Mouse (Mus musculus) neutrophil, adult 5-6 weeks (primary cell): ENCODE data around the gene Lrrc26. TPM values are rescaled to one million over a fixed set of nuclear protein-coding genes. Genes with fewer than 3 reads are reported as not detected.
A peak's percentile ranks its signal among the peaks of the same experiment; 100 is the strongest.

ENCODE experiments used
- ATAC-seq: fragments of 151-379, 151-347 bp; 2 replicates; pipeline ENCODE4 v1.8.0; 2017; ENCODE audit warnings: mild to moderate bottlenecking, moderate TSS enrichment; ENCODE audit not compliant: insufficient number of reproducible peaks, poor library complexity, low FRiP score, severe bottlenecking; ENCODE audit errors: extremely low read depth
- total RNA-seq: library from RNA; stranded (forward); fragments of 200-1000 nt; gene quantifications from 2 replicates; pipeline ENCODE4 v1.2.3, GENCODE M21; 2017

The Lrrc26 gene
- total RNA-seq, 1 experiment from 2014 or later = not detected

GRCm38 (mm10) chr2:25328440-25328839 is 38.7 kb downstream of the Lrrc26 start:
- ATAC-seq = no peak

GRCm38 (mm10) chr2:25331470-25331869 is 41.8 kb downstream of the Lrrc26 start:
- ATAC-seq = no peak

- peak; percentile 97 for ATAC-seq
These were observed 42.8 kb downstream of the Lrrc26 start, which contains the start of gene Man1b1 for GRCm38 (mm10) chr2:25332286-25333160. Gene Man1b1, plus strand, starts transcription at chr2:25332338.

- ATAC-seq = no peak
These were observed 43.9 kb downstream of the Lrrc26 start for GRCm38 (mm10) chr2:25333569-25333968.

- ATAC-seq = no peak
These were observed 48.6 kb downstream of the Lrrc26 start for GRCm38 (mm10) chr2:25338303-25338702.

Other genes starting within 250 kb of the Lrrc26 start
- gene Nsmf, start 235.6 kb upstream of the Lrrc26 start, total RNA-seq = 21.5 and 22.8 TPM in 2 replicates
- gene Entpd8, start 209.6 kb upstream of the Lrrc26 start, total RNA-seq = not detected in 2 replicates
- not detected in 2 replicates for gene Noxa1, start 194.8 kb upstream of the Lrrc26 start, total RNA-seq
- 1.7 and 3.6 TPM in 2 replicates for gene Nrarp, start 109.2 kb upstream of the Lrrc26 start, total RNA-seq
- gene Tor4a, start 93.0 kb upstream of the Lrrc26 start, total RNA-seq = 50.0 and 56.1 TPM in 2 replicates
- gene Nelfb, start 78.4 kb upstream of the Lrrc26 start, total RNA-seq = 95.0 and 104 TPM in 2 replicates
- not detected in 2 replicates for gene Stpg3, start 75.3 kb upstream of the Lrrc26 start, total RNA-seq
- not detected in 2 replicates for gene Fam166a, start 71.2 kb upstream of the Lrrc26 start, total RNA-seq
- 222 and 223 TPM in 2 replicates for gene Tubb4b, start 65.2 kb upstream of the Lrrc26 start, total RNA-seq
- not detected in 2 replicates for gene Slc34a3, start 55.6 kb upstream of the Lrrc26 start, total RNA-seq
- gene Rnf224, start 53.1 kb upstream of the Lrrc26 start, total RNA-seq = not detected in 2 replicates
- 0.58 TPM in 1 of 2 replicates, not detected in the other for gene Rnf208, start 47.7 kb upstream of the Lrrc26 start, total RNA-seq
- 1.0 TPM in 1 of 2 replicates, not detected in the other for gene Cysrt1, start 47.5 kb upstream of the Lrrc26 start, total RNA-seq
- 6.1 and 8.7 TPM in 2 replicates for gene AL732309.1, start 43.1 kb upstream of the Lrrc26 start, total RNA-seq
- gene Tmem203, start 34.5 kb upstream of the Lrrc26 start, total RNA-seq = 6.9 and 16.7 TPM in 2 replicates
- gene Tprn, start 27.3 kb upstream of the Lrrc26 start, total RNA-seq = 4.9 and 6.9 TPM in 2 replicates
- 31.0 and 33.0 TPM in 2 replicates for gene Ssna1, start 17.5 kb upstream of the Lrrc26 start, total RNA-seq
- gene Anapc2, start 17.4 kb upstream of the Lrrc26 start, total RNA-seq = 49.5 and 82.2 TPM in 2 replicates
- gene Tmem210, start 1.8 kb upstream of the Lrrc26 start, total RNA-seq = not detected in 2 replicates
- not detected in 2 replicates for gene Grin1, start 29.3 kb downstream of the Lrrc26 start, total RNA-seq
- gene Man1b1, start 42.4 kb downstream of the Lrrc26 start, total RNA-seq = 49.2 and 79.5 TPM in 2 replicates
- gene Dpp7, start 66.4 kb downstream of the Lrrc26 start, total RNA-seq = 24.7 and 25.5 TPM in 2 replicates
- 8.7 and 11.7 TPM in 2 replicates for gene Uap1l1, start 75.8 kb downstream of the Lrrc26 start, total RNA-seq
- gene Sapcd2, start 82.4 kb downstream of the Lrrc26 start, total RNA-seq = not detected in 2 replicates
- not detected in 2 replicates for gene Entpd2, start 106.0 kb downstream of the Lrrc26 start, total RNA-seq
- not detected in 2 replicates for gene Npdc1, start 109.4 kb downstream of the Lrrc26 start, total RNA-seq
- 4.0 and 4.5 TPM in 2 replicates for gene Fut7, start 133.4 kb downstream of the Lrrc26 start, total RNA-seq
- gene Abca2, start 138.8 kb downstream of the Lrrc26 start, total RNA-seq = 15.7 and 21.4 TPM in 2 replicates
- not detected in 2 replicates for gene Clic3, start 166.9 kb downstream of the Lrrc26 start, total RNA-seq
- gene Paxx, start 171.2 kb downstream of the Lrrc26 start, total RNA-seq = 38.3 and 54.9 TPM in 2 replicates
- gene Ptgds, start 180.1 kb downstream of the Lrrc26 start, total RNA-seq = not detected in 2 replicates
- gene Lcn12, start 204.0 kb downstream of the Lrrc26 start, total RNA-seq = not detected in 2 replicates
- gene Fbxw5, start 210.8 kb downstream of the Lrrc26 start, total RNA-seq = 37.1 and 43.1 TPM in 2 replicates
- gene C8g, start 211.8 kb downstream of the Lrrc26 start, total RNA-seq = 0.98 TPM in 1 of 2 replicates, not detected in the other